Mouse (Mus musculus): Measurements from ENCODE around the gene Hsd3b6.
"Not testable (repeated sequence)": the region's sequence is repeated elsewhere in the genome, so short reads cannot be mapped to it uniquely, and the experiment has no call there.

Hsd3b6 gene

GRCm38 (mm10) chr3:98814101-98814670 lies at the start of gene Hsd3b6:
Gene Hsd3b6, minus strand, starts transcription at chr3:98814443.
- DNase-seq, result no peak

GRCm38 (mm10) chr3:98862800-98863199 lies 48.6 kb upstream of the Hsd3b6 start:
- no peak for DNase-seq

DNA sequence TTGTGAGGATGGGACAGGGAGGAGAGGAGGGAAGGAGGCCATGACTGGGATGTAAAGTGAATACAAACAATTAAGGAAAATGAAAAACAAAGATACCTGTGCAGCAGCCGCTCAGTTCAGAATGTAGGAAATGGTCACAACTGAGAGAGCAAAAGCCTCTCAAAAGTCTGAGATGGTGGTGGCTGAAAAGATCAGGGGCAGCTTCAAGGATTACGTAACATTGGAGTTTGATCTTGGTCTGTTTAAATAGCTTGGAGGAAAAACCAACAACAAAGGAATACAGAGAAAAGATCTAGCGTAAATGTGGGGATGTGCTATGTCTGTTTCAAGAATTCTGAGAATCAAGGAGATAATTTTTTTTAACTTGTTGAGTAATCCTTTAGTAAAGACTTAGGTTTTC lies 45.3 kb upstream of the Hsd3b6 start, which contains the start of gene Hsd3b1:
Gene Hsd3b1, minus strand, starts transcription at position 219 of the 400 bp plus-strand sequence.
- no peak for DNase-seq

GRCm38 (mm10) chr3:98858051-98858450 lies 43.8 kb upstream of the Hsd3b6 start:
- no peak for DNase-seq

GRCm38 (mm10) chr3:98856892-98857291 lies 42.6 kb upstream of the Hsd3b6 start:
- DNase-seq, result no peak

- DNase-seq, result no peak
These were observed 40.9 kb upstream of the Hsd3b6 start for GRCm38 (mm10) chr3:98855160-98855559.

DNA sequence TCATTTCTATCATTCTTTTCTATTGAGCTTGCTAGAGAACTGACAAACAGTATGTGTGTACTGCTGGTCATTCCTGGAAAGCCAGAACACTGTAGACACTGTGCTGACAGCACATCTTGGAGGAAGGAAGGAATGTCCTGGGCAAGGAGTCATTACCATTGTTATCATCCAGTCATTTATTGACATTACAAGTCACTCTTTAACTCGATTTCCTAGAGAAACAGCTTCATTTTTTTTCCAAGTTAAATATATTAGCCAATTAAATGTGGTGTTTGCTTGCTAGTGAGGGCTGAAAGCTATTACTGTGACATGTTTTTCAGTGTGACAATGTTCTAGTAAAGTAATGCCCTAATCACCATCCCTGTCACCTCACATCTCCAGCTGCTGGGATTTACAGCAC lies 39.4 kb upstream of the Hsd3b6 start:
- peak; percentile 12 to 35 for DNase-seq

DNA sequence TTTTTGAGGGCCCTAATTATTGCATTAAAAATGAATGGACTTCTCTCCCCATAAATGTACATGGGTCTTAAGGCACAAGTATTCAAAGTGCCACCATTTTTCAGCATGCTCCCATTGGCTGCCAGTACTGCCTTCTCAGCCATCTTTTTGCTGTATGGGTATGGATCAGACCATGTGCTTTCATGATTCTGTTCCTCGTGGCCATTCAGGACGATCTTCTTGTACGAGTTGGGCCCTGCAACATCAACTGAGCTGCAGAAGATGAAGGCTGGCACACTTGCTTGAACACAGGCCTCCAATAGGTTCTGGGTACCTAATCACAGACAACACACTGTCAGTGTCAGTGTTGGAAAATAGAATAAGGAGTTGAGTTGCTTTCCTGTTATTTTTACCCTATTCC lies 38.8 kb upstream of the Hsd3b6 start:
- no peak for DNase-seq

GRCm38 (mm10) chr3:98852631-98853030 lies 38.4 kb upstream of the Hsd3b6 start:
- no peak for DNase-seq

- DNase-seq, result no peak
These were observed 37.6 kb upstream of the Hsd3b6 start for GRCm38 (mm10) chr3:98851853-98852252.

GRCm38 (mm10) chr3:98850262-98850661 lies 36.0 kb upstream of the Hsd3b6 start:
- DNase-seq, result peak; percentile 8 to 27

- DNase-seq, result no peak
These were observed 34.7 kb upstream of the Hsd3b6 start for GRCm38 (mm10) chr3:98848898-98849297.

GRCm38 (mm10) chr3:98812653-98813052 lies 1.6 kb downstream of the Hsd3b6 start:
- DNase-seq, result not testable (repeated sequence)

GRCm38 (mm10) chr3:98805032-98805431 lies 9.2 kb downstream of the Hsd3b6 start:
- DNase-seq, result not testable (repeated sequence)

DNA sequence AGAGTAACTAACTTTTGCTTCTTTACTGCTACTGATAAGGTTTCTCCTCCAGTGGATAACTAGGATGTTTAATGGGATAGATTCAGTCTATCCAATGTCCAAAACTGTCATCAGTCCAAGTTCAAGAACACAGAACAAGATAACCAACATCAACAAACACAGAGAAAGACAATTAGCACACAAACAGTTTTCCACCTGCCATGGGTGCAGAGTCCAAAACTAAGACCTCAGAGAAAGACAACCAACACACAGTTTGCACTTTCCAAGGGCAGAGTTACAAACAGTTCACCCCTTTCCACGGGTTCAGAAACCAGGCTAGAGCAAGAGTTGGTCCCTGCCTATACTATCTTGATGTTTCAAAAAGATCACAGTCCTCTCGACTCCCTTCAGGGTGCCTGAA lies 27.7 kb downstream of the Hsd3b6 start:
- no peak for DNase-seq

DNA sequence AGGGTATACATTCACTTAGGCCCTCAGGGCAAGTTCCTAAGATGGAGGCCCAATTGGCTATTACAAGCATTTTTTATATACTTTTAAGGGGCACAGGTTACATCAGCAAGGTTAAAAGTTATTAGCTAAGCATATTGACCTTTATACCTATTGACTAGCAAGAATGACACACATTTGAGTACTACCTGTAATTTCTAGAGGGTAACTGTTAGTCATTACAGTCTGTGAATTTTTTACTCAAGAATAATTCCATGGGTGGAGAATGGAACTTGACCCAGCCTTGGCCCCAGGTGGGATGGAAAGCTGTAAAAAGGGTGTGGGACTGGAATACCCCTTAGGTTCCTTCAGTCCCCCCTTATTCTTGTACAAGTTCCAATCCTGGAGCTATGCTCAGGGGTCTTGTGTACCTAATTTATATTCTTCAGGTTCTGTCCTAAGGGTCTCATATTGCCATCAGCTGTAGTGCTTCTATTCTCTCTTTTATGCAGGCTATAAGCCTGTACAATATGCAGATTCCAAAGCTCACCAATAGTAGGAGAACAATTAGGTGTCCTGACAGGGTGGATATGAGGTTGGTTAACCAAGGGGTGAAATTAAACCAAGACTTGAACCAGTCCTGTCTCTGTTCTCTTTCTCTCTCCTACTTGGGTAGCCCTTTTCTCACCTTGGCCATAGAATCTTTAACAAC lies 31.9 kb downstream of the Hsd3b6 start:
- peak; percentile 19 to 36 for DNase-seq

- no peak for DNase-seq
These were observed 33.3 kb downstream of the Hsd3b6 start for GRCm38 (mm10) chr3:98780921-98781320.

GRCm38 (mm10) chr3:98764155-98764554 lies 50.1 kb downstream of the Hsd3b6 start:
- DNase-seq, result peak; percentile 8 to 21

GRCm38 (mm10) chr3:98756836-98757235 lies 57.4 kb downstream of the Hsd3b6 start:
- peak in 1 of 2 experiments; percentile 54 for DNase-seq

Measured in kidney, postnatal 36 days (tissue).